ENCODE assay signal across 16 mouse cellular contexts in genomic region chr2:127730301-127730997, GRCm38 (mm10). TPM values are rescaled to one million over a fixed set of nuclear protein-coding genes. Genes with fewer than 3 reads are reported as not detected.
DNase-seq lines count a peak whose midpoint lies in the region; ATAC-seq and TF ChIP-seq lines count a peak whose summit lies in the region.
"Had no signal": no experiment of that assay in that cellular context is flagged by ENCODE, and none has a peak within 500 bp of the region (broad histone marks: within the 10 kb centered on the region; RNA-seq: fewer than 3 reads in every experiment).

No protein-coding gene starts in this region.

- DNase-seq in embryo, embryonic 11 days, result peak; percentile 4
- no peak for DNase-seq in embryo, embryonic 10.5 days (ENCODE audit: low spot score)
- no peak for DNase-seq in hindbrain, postnatal 0 days (ENCODE audit: low spot score)
- no peak for DNase-seq in limb, embryonic 10.5 days (ENCODE audit: low spot score)
- no peak for DNase-seq in spleen, adult 18-20 months
- no peak for DNase-seq in frontal cortex, postnatal 10 days (ENCODE audit: low spot score in 2 of 2)
- DNase-seq: cerebellum, adult 18-20 months; thymus, adult 18-20 months had no signal

- no peak for ATAC-seq in hindbrain, postnatal 0 days
- no peak for ATAC-seq in hindbrain, embryonic 12.5 days (ENCODE audit: low FRiP score)
- ATAC-seq: activated CD4-positive, CD25-positive, alpha-beta regulatory T cell, adult 4 months; midbrain, embryonic 16.5 days had no signal

- WGBS in hindbrain, postnatal 0 days, result 48% methylated on average over 7 of the region's 7 CpGs
- 49% methylated on average over 7 of the region's 7 CpGs for WGBS in hindbrain, embryonic 12.5 days
- 42% methylated on average over 7 of the region's 7 CpGs for WGBS in limb, embryonic 10.5 days

- H3K27ac ChIP-seq in hindbrain, postnatal 0 days, result no peak overlapping the region
- H3K27ac ChIP-seq in hindbrain, embryonic 12.5 days, result no peak overlapping the region
- H3K27ac ChIP-seq in limb, embryonic 10.5 days, result 0 out of 2 replicates have a peak overlapping the region, but pooled peaks have one; percentile 58
- H3K27ac ChIP-seq: embryonic facial prominence, embryonic 12.5 days; forebrain, embryonic 12.5 days; hindbrain, embryonic 13.5 days; neural tube, embryonic 13.5 days had no signal

- H3K4me2 ChIP-seq in hindbrain, postnatal 0 days (ENCODE audit: low read depth, low read length), result 0 out of 2 replicates have a peak overlapping the region, but pooled peaks have one; percentile 25
- H3K4me2 ChIP-seq in hindbrain, embryonic 12.5 days (replicated peaks), result no peak overlapping the region

- H3K36me3 ChIP-seq in hindbrain, postnatal 0 days (ENCODE audit: insufficient read depth, low read length), result no peaks in the 10 kb centered on the region
- H3K36me3 ChIP-seq in hindbrain, embryonic 12.5 days, result no peaks in the 10 kb centered on the region
- no peaks in the 10 kb centered on the region for H3K36me3 ChIP-seq in E14TG2a.4 (ENCODE audit: insufficient read depth, low read length)
- H3K36me3 ChIP-seq in limb, embryonic 10.5 days, result no peaks in the 10 kb centered on the region
- H3K36me3 ChIP-seq: embryonic facial prominence, embryonic 12.5 days; forebrain, embryonic 12.5 days; hindbrain, embryonic 13.5 days; neural tube, embryonic 13.5 days had no signal

- no peaks in the 10 kb centered on the region for H3K9me3 ChIP-seq in hindbrain, postnatal 0 days (ENCODE audit: low read length)
- no peaks in the 10 kb centered on the region for H3K9me3 ChIP-seq in hindbrain, embryonic 12.5 days (replicated peaks)
- no peaks in the 10 kb centered on the region for H3K9me3 ChIP-seq in E14TG2a.4 (ENCODE audit: low read length)
- no peaks in the 10 kb centered on the region for H3K9me3 ChIP-seq in limb, embryonic 10.5 days (replicated peaks)
- H3K9me3 ChIP-seq: embryonic facial prominence, embryonic 12.5 days; forebrain, embryonic 12.5 days; hindbrain, embryonic 13.5 days; neural tube, embryonic 13.5 days had no signal

- H3K4me3 ChIP-seq in hindbrain, postnatal 0 days (ENCODE audit: low read length), result no peak overlapping the region
- H3K4me3 ChIP-seq in hindbrain, embryonic 12.5 days, result no peak overlapping the region
- H3K4me3 ChIP-seq in E14TG2a.4 (replicated peaks; ENCODE audit: low read length), result peak overlapping the region; percentile 63
- peak overlapping the region; percentile 41; the same call in 1 of the 2 replicates for H3K4me3 ChIP-seq in limb, embryonic 10.5 days

- H3K9ac ChIP-seq in hindbrain, postnatal 0 days (replicated peaks; ENCODE audit: low read length), result no peak overlapping the region
- no peak overlapping the region for H3K9ac ChIP-seq in hindbrain, embryonic 12.5 days
- H3K9ac ChIP-seq: embryonic facial prominence, embryonic 12.5 days; forebrain, embryonic 12.5 days; hindbrain, embryonic 13.5 days; neural tube, embryonic 13.5 days had no signal

- H3K27me3 ChIP-seq in hindbrain, postnatal 0 days (ENCODE audit: insufficient read depth, low read length), result no peaks in the 10 kb centered on the region; the same call in 1 of the 2 replicates
- peaks cover 22% of the 10 kb centered on the region for H3K27me3 ChIP-seq in hindbrain, embryonic 12.5 days
- H3K27me3 ChIP-seq in E14TG2a.4 (ENCODE audit: insufficient read depth, low read length), result peaks cover 53% of the 10 kb centered on the region
- peaks cover 37% of the 10 kb centered on the region for H3K27me3 ChIP-seq in limb, embryonic 10.5 days (ENCODE audit: low read depth, poor library complexity, severe bottlenecking)

- no peaks in the 10 kb centered on the region for H3K4me1 ChIP-seq in hindbrain, postnatal 0 days (ENCODE audit: insufficient read depth, low read length)
- peaks cover 8% of the 10 kb centered on the region for H3K4me1 ChIP-seq in hindbrain, embryonic 12.5 days
- peaks cover 33% of the 10 kb centered on the region for H3K4me1 ChIP-seq in E14TG2a.4 (replicated peaks; ENCODE audit: low read depth, low read length)
- peaks cover 24% of the 10 kb centered on the region for H3K4me1 ChIP-seq in limb, embryonic 10.5 days

- no peak for TF ChIP-seq CTCF in hindbrain, postnatal 0 days (IDR thresholded peaks at IDR 0.05; ENCODE audit: low read depth)
- TF ChIP-seq CTCF in E14TG2a.4 (conservative IDR thresholded peaks at IDR 0.05; ENCODE audit: low read length), result no peak

RNA-seq across cellular contexts. Expression of gene Mall, which starts 0.7 kb away (rescaled TPM):
- total RNA-seq in hindbrain, postnatal 0 days (2014; rRNA removed), result 1.5 and 1.8 TPM in 2 replicates
- 0.55 and 0.57 TPM in 2 replicates for polyA plus RNA-seq in hindbrain, postnatal 0 days (2015; fragmentation: Nextera tagmentation; extraction: Ambion mirVana)
- 1.1 and 1.5 TPM in 2 replicates for polyA plus RNA-seq in hindbrain, embryonic 12.5 days (2016; fragmentation: Nextera tagmentation; extraction: Ambion mirVana)
- 1.3 and 1.8 TPM in 2 replicates for polyA plus RNA-seq in limb, embryonic 10.5 days (2016; fragmentation: Nextera tagmentation; extraction: Ambion mirVana)
- polyA plus RNA-seq: activated CD4-positive, CD25-positive, alpha-beta regulatory T cell, adult 4 months had no signal

RNA-seq across cellular contexts. Expression of gene Nphp1, which starts 58.2 kb away (rescaled TPM):
- total RNA-seq in hindbrain, postnatal 0 days (2014; rRNA removed), result 11.0 and 11.4 TPM in 2 replicates
- 17.3 and 18.5 TPM in 2 replicates for polyA plus RNA-seq in hindbrain, postnatal 0 days (2015; fragmentation: Nextera tagmentation; extraction: Ambion mirVana)
- polyA plus RNA-seq in hindbrain, embryonic 12.5 days (2016; fragmentation: Nextera tagmentation; extraction: Ambion mirVana), result 29.2 and 29.3 TPM in 2 replicates
- polyA plus RNA-seq in limb, embryonic 10.5 days (2016; fragmentation: Nextera tagmentation; extraction: Ambion mirVana), result 36.4 and 43.6 TPM in 2 replicates

Comparison
In these comparisons a context has a peak if more than half of its experiments do, and no peak if none do; other contexts are left out.
1. H3K4me3 ChIP-seq: peak in E14TG2a.4 (single experiment) and limb, embryonic 10.5 days (single experiment); none in hindbrain, postnatal 0 days (single experiment) and hindbrain, embryonic 12.5 days (single experiment).